In genomic region chr13:95851611-95852010, GRCm38 (mm10) we compare ENCODE assay signal across 16 mouse cellular contexts. TPM values are rescaled to one million over a fixed set of nuclear protein-coding genes. Genes with fewer than 3 reads are reported as not detected.
DNase-seq lines count a peak whose midpoint lies in the region; ATAC-seq and TF ChIP-seq lines count a peak whose summit lies in the region.
"Had no signal": no experiment of that assay in that cellular context is flagged by ENCODE, and none has a peak within 500 bp of the region (broad histone marks: within the 10 kb centered on the region; RNA-seq: fewer than 3 reads in every experiment).

No protein-coding gene starts in this region.

- no peak for TF ChIP-seq POLR2A in liver, adult 2 months (IDR thresholded peaks at IDR 0.05; ENCODE audit: extremely low read depth, insufficient read depth, low read length)

- ATAC-seq in forebrain, embryonic 16.5 days = no peak
- ATAC-seq in liver, postnatal 0 days = no peak
- no peak for ATAC-seq in limb, embryonic 11.5 days (ENCODE audit: insufficient number of reproducible peaks, low FRiP score, low TSS enrichment, low read depth)
- ATAC-seq: Patski had no signal

- no peak overlapping the region for H3K4me3 ChIP-seq in forebrain, embryonic 10.5 days
- no peak overlapping the region for H3K4me3 ChIP-seq in forebrain, embryonic 16.5 days (replicated peaks; ENCODE audit: low read length)
- H3K4me3 ChIP-seq in liver, adult 2 months (ENCODE audit: insufficient read depth, low read depth, low read length) = no peak overlapping the region
- H3K4me3 ChIP-seq in liver, postnatal 0 days (ENCODE audit: low read depth, low read length) = no peak overlapping the region
- no peak overlapping the region for H3K4me3 ChIP-seq in limb, embryonic 11.5 days (ENCODE audit: low read depth, low read length)
- H3K4me3 ChIP-seq: limb, embryonic 15.5 days had no signal

- TF ChIP-seq EP300 in liver, postnatal 0 days (IDR thresholded peaks at IDR 0.05; ENCODE audit: low read depth) = no peak

- no peaks in the 10 kb centered on the region for H3K9me3 ChIP-seq in forebrain, embryonic 10.5 days
- no peaks in the 10 kb centered on the region for H3K9me3 ChIP-seq in forebrain, embryonic 16.5 days (ENCODE audit: control insufficient read depth, low read length)
- no peaks in the 10 kb centered on the region for H3K9me3 ChIP-seq in liver, postnatal 0 days (ENCODE audit: low read length)
- no peaks in the 10 kb centered on the region; the same call in 1 of the 2 replicates for H3K9me3 ChIP-seq in limb, embryonic 11.5 days (ENCODE audit: control insufficient read depth, low read length)
- H3K9me3 ChIP-seq: limb, embryonic 15.5 days had no signal

- H3K4me1 ChIP-seq in forebrain, embryonic 10.5 days = peaks cover 27% of the 10 kb centered on the region
- H3K4me1 ChIP-seq in forebrain, embryonic 16.5 days (replicated peaks; ENCODE audit: control insufficient read depth, insufficient read depth, low read length) = peaks cover 10% of the 10 kb centered on the region
- H3K4me1 ChIP-seq in liver, adult 2 months (ENCODE audit: control insufficient read depth, insufficient read depth, low read length) = peaks cover 40% of the 10 kb centered on the region
- H3K4me1 ChIP-seq in liver, postnatal 0 days (ENCODE audit: insufficient read depth) = peaks cover 20% of the 10 kb centered on the region
- H3K4me1 ChIP-seq in limb, embryonic 11.5 days (ENCODE audit: control insufficient read depth, insufficient read depth, low read length) = peaks cover 16% of the 10 kb centered on the region

- no peak overlapping the region for H3K4me2 ChIP-seq in forebrain, embryonic 16.5 days (ENCODE audit: low read length)
- no peak overlapping the region for H3K4me2 ChIP-seq in liver, postnatal 0 days (ENCODE audit: low read depth, low read length)
- H3K4me2 ChIP-seq in limb, embryonic 11.5 days (ENCODE audit: low read depth, severe bottlenecking) = no peak overlapping the region
- H3K4me2 ChIP-seq: limb, embryonic 15.5 days had no signal

- 24% methylated on average over 4 of the region's 4 CpGs for WGBS in forebrain, embryonic 10.5 days
- WGBS in forebrain, embryonic 16.5 days = 7% methylated on average over 4 of the region's 4 CpGs
- WGBS in liver, adult 2 months = 42% methylated on average over 4 of the region's 4 CpGs
- whole genome bisulfite sequencing in liver, postnatal 0 days (ENCODE audit: insufficient replicate concordance) = 80% methylated on average over 4 of the region's 4 CpGs
- WGBS in limb, embryonic 11.5 days = 86% methylated on average over 4 of the region's 4 CpGs

- no peak for DNase-seq in forebrain, embryonic 10.5 days (ENCODE audit: extremely low spot score, low spot score)
- peak; percentile 69 for DNase-seq in liver, adult 2 months (ENCODE audit: extremely low read depth, low read depth, low spot score)
- no peak for DNase-seq in liver, postnatal 0 days
- DNase-seq in adrenal gland, postnatal 36 days = peak; percentile 45 to 56
- DNase-seq in limb, embryonic 11.5 days (ENCODE audit: low spot score) = no peak
- no peak for DNase-seq in kidney, adult 11 months
- DNase-seq: cerebellum, adult 2 months; kidney, adult 18-20 months; layer of hippocampus, postnatal 36 days; lung, postnatal 10 days; right cerebral cortex, postnatal 25 days; thymus, postnatal 14 days had no signal

- no peak overlapping the region for H3K9ac ChIP-seq in forebrain, embryonic 16.5 days (replicated peaks; ENCODE audit: low read depth, low read length)
- 0 out of 2 replicates have a peak overlapping the region, but pooled peaks have one; percentile 22 for H3K9ac ChIP-seq in liver, adult 2 months (ENCODE audit: low read depth, low read length)
- H3K9ac ChIP-seq in liver, postnatal 0 days (replicated peaks) = no peak overlapping the region
- H3K9ac ChIP-seq in limb, embryonic 11.5 days (ENCODE audit: low read length) = no peak overlapping the region
- H3K9ac ChIP-seq: limb, embryonic 15.5 days had no signal

- no peaks in the 10 kb centered on the region for H3K27me3 ChIP-seq in forebrain, embryonic 10.5 days (ENCODE audit: poor library complexity, severe bottlenecking)
- no peaks in the 10 kb centered on the region for H3K27me3 ChIP-seq in forebrain, embryonic 16.5 days (replicated peaks; ENCODE audit: control insufficient read depth, insufficient read depth, low read length)
- no peaks in the 10 kb centered on the region for H3K27me3 ChIP-seq in liver, adult 2 months (ENCODE audit: control insufficient read depth, insufficient read depth, low read length)
- no peaks in the 10 kb centered on the region for H3K27me3 ChIP-seq in liver, postnatal 0 days (ENCODE audit: insufficient read depth, low read length)
- H3K27me3 ChIP-seq in limb, embryonic 11.5 days (ENCODE audit: control insufficient read depth, insufficient read depth, low read length) = no peaks in the 10 kb centered on the region
- H3K27me3 ChIP-seq: limb, embryonic 15.5 days; Patski had no signal

- peaks cover 40% of the 10 kb centered on the region for H3K79me2 ChIP-seq in liver, adult 2 months (ENCODE audit: control insufficient read depth, insufficient read depth, low read length)

- peak overlapping the region; percentile 68 for H3K27ac ChIP-seq in forebrain, embryonic 10.5 days
- no peak overlapping the region for H3K27ac ChIP-seq in forebrain, embryonic 16.5 days (ENCODE audit: low read length)
- peak overlapping the region; percentile 82 for H3K27ac ChIP-seq in liver, adult 2 months (replicated peaks; ENCODE audit: insufficient read depth, low read depth, low read length)
- no peak overlapping the region for H3K27ac ChIP-seq in liver, postnatal 0 days (ENCODE audit: low read depth)
- H3K27ac ChIP-seq in limb, embryonic 11.5 days (replicated peaks; ENCODE audit: low read depth, low read length) = peak overlapping the region; percentile 36; the same call in 1 of the 2 replicates
- H3K27ac ChIP-seq: kidney, postnatal 0 days; limb, embryonic 15.5 days had no signal

- H3K36me3 ChIP-seq in forebrain, embryonic 10.5 days (replicated peaks) = no peaks in the 10 kb centered on the region
- no peaks in the 10 kb centered on the region for H3K36me3 ChIP-seq in forebrain, embryonic 16.5 days (ENCODE audit: control insufficient read depth, insufficient read depth)
- no peaks in the 10 kb centered on the region for H3K36me3 ChIP-seq in liver, adult 2 months (ENCODE audit: control insufficient read depth, insufficient read depth, low read length)
- no peaks in the 10 kb centered on the region for H3K36me3 ChIP-seq in liver, postnatal 0 days (replicated peaks; ENCODE audit: insufficient read depth, low read length)
- H3K36me3 ChIP-seq in limb, embryonic 11.5 days (ENCODE audit: control insufficient read depth, insufficient read depth, low read length) = no peaks in the 10 kb centered on the region
- H3K36me3 ChIP-seq: limb, embryonic 15.5 days had no signal

- TF ChIP-seq CTCF in liver, adult 2 months (IDR thresholded peaks at IDR 0.05; ENCODE audit: low read depth, low read length) = no peak
- no peak for TF ChIP-seq CTCF in liver, postnatal 0 days (IDR thresholded peaks at IDR 0.05; ENCODE audit: low read depth)

RNA-seq across cellular contexts. Expression of gene Iqgap2, which starts 40.1 kb away (rescaled TPM):
- polyA plus RNA-seq in forebrain, embryonic 10.5 days (2016; fragmentation: Nextera tagmentation; extraction: Ambion mirVana) = 13.6 and 14.0 TPM in 2 replicates
- 4.0 and 5.0 TPM in 2 replicates for polyA plus RNA-seq in forebrain, embryonic 16.5 days (2015; fragmentation: Nextera tagmentation; extraction: Ambion mirVana)
- 156 and 189 TPM in 2 replicates for total RNA-seq in liver, adult 2 months (2014; rRNA removed)
- 21.4 and 31.5 TPM in 2 replicates for polyA plus RNA-seq in liver, adult 2 months (2012; rRNA removed)
- 23.5 and 24.6 TPM in 2 replicates for polyA plus RNA-seq in liver, postnatal 0 days (2015; fragmentation: Nextera tagmentation; extraction: Ambion mirVana)
- 100 to 1,000 TPM; 149 to 229 TPM for total RNA-seq in adrenal gland, postnatal 36 days (2021)
- polyA plus RNA-seq in limb, embryonic 11.5 days (2014; fragmentation: Nextera tagmentation; extraction: Ambion mirVana) = 15.0 and 15.3 TPM in 2 replicates

Comparison
In these comparisons a context has a peak if more than half of its experiments do, and no peak if none do; other contexts are left out.
1. DNase-seq: peak in liver, adult 2 months (single experiment) and adrenal gland, postnatal 36 days (2 of 2); none in forebrain, embryonic 10.5 days (single experiment), liver, postnatal 0 days (single experiment), limb, embryonic 11.5 days (single experiment) and kidney, adult 11 months (single experiment).
2. H3K27ac ChIP-seq: peak in forebrain, embryonic 10.5 days (single experiment), liver, adult 2 months (single experiment) and limb, embryonic 11.5 days (single experiment); none in forebrain, embryonic 16.5 days (single experiment) and liver, postnatal 0 days (single experiment).